Mouse (Mus musculus): Measurements from ENCODE around the gene Cftr.

The Cftr gene

GRCm38 (mm10) chr6:18314365-18314943 lies 144.0 kb downstream of the Cftr start:
- no peak for DNase-seq (ENCODE audit: low spot score in 2 of 2)

- no peak for DNase-seq (ENCODE audit: low spot score in 2 of 2)
Measured at GRCm38 (mm10) chr6:18322950-18323349, 152.5 kb downstream of the Cftr start.

GRCm38 (mm10) chr6:18335393-18335792 lies 164.9 kb downstream of the Cftr start:
- DNase-seq (ENCODE audit: low spot score in 2 of 2), result no peak

- no peak for DNase-seq (ENCODE audit: low spot score in 2 of 2)
Measured at GRCm38 (mm10) chr6:18338307-18338706, 167.8 kb downstream of the Cftr start.

- no peak for DNase-seq (ENCODE audit: low spot score in 2 of 2)
Measured at GRCm38 (mm10) chr6:18344272-18344671, 173.8 kb downstream of the Cftr start.

- DNase-seq (ENCODE audit: low spot score in 2 of 2), result no peak
Measured at GRCm38 (mm10) chr6:18349153-18349858, 178.8 kb downstream of the Cftr start.

- no peak for DNase-seq (ENCODE audit: low spot score in 2 of 2)
Measured at GRCm38 (mm10) chr6:18360154-18360553, 189.7 kb downstream of the Cftr start.

GRCm38 (mm10) chr6:18360955-18361354 lies 190.5 kb downstream of the Cftr start:
- no peak for DNase-seq (ENCODE audit: low spot score in 2 of 2)

GRCm38 (mm10) chr6:18362232-18362631 lies 191.7 kb downstream of the Cftr start:
- DNase-seq (ENCODE audit: low spot score in 2 of 2), result no peak

- no peak for DNase-seq (ENCODE audit: low spot score in 2 of 2)
Measured at GRCm38 (mm10) chr6:18369054-18369453, 198.6 kb downstream of the Cftr start.

- DNase-seq (ENCODE audit: low spot score in 2 of 2), result no peak
Measured at GRCm38 (mm10) chr6:18369723-18370122, 199.2 kb downstream of the Cftr start.

All from right cerebral cortex, postnatal 10 days (tissue).